Mouse (Mus musculus): ENCODE data around the gene Tango6. TPM values are rescaled to one million over a fixed set of nuclear protein-coding genes. Genes with fewer than 3 reads are reported as not detected.

The Tango6 gene
- total and polyA plus RNA-seq, 3 experiments: 2.9 to 6.4 (median 4.5) TPM

- TF ChIP-seq MAZ (IDR thresholded peaks at IDR 0.05; ENCODE audit: low read depth, low read length) (no peak), POLR2A (IDR thresholded peaks at IDR 0.05; ENCODE audit: low read depth, low read length) (no peak), TBP (conservative IDR thresholded peaks at IDR 0.05; ENCODE audit: low read depth, low read length) (no peak), HCFC1 (IDR thresholded peaks at IDR 0.05; ENCODE audit: low read depth, low read length) (no peak), TCF12 (IDR thresholded peaks at IDR 0.05; ENCODE audit: low read depth, low read length) (no peak), CTCF (conservative IDR thresholded peaks at IDR 0.05 in 1 of 2, IDR thresholded peaks at IDR 0.05 in 1 of 2; ENCODE audit: low read depth in 2 of 2, low read length in 2 of 2) (no peak), RAD21 (IDR thresholded peaks at IDR 0.05; ENCODE audit: low read depth, low read length) (no peak), MAX (IDR thresholded peaks at IDR 0.05; ENCODE audit: low read length) (no peak), NRF1 (IDR thresholded peaks at IDR 0.05; ENCODE audit: low read depth, low read length) (no peak), EP300 (IDR thresholded peaks at IDR 0.05; ENCODE audit: low read length) (no peak), JUN (IDR thresholded peaks at IDR 0.05; ENCODE audit: insufficient read depth, low read depth, low read length) (no peak), POLR2AphosphoS2 (IDR thresholded peaks at IDR 0.05; ENCODE audit: low read depth, low read length) (no peak), NELFE (IDR thresholded peaks at IDR 0.05; ENCODE audit: low read depth, low read length) (no peak), MYC (IDR thresholded peaks at IDR 0.05; ENCODE audit: low read depth, low read length) (no peak), UBTF (IDR thresholded peaks at IDR 0.05; ENCODE audit: low read depth, low read length) (no peak), USF1 (IDR thresholded peaks at IDR 0.05; ENCODE audit: low read depth, low read length) (no peak)
- in situ Hi-C loops (cut with MboI; ENCODE audit: low pct_ligation_motif_present, low pct_unique_long_range_greater_than_20kb, low sequenced_read_pairs) (loop anchor here (10.0 kb wide), 1 partner anchor 284 kb away; no protein-coding TSS in a partner anchor), dilution Hi-C loops (cut with MboI; ENCODE audit: extremely low pct_ligation_motif_present, extremely low pct_unique_long_range_greater_than_20kb, low sequenced_read_pairs) (no loop called here)
- H3K27ac ChIP-seq (ENCODE audit: insufficient read depth, low read depth): no peak overlapping the region
- no peaks in the 10 kb centered on the region for H3K79me2 ChIP-seq (replicated peaks; ENCODE audit: control insufficient read depth, extremely low read depth, insufficient read depth, poor library complexity, severe bottlenecking)
- H3K9ac ChIP-seq (ENCODE audit: insufficient read depth, low read depth): no peak overlapping the region
- H3K27me3 ChIP-seq (replicated peaks): no peaks in the 10 kb centered on the region
- no peaks in the 10 kb centered on the region for H3K9me3 ChIP-seq (replicated peaks; ENCODE audit: low read length)
- peaks cover 7 to 56% of the 10 kb centered on the region in 2 experiments for H3K36me3 ChIP-seq (replicated peaks in 1 of 2; ENCODE audit: control insufficient read depth in 1 of 2, insufficient read depth in 1 of 2, low read length in 1 of 2)
- DNase-seq (ENCODE audit: extremely low read depth): no peak
- H3K4me3 ChIP-seq (replicated peaks in 1 of 3; ENCODE audit: low read depth in 2 of 3, low read length in 2 of 3, poor library complexity in 1 of 3): no peak overlapping the region
- no peak overlapping the region for H3K4me2 ChIP-seq (ENCODE audit: insufficient read depth, low read depth, poor library complexity, severe bottlenecking)
- peaks cover 3 to 16% of the 10 kb centered on the region in 2 experiments; a peak in 2 of 4 replicates for H3K4me1 ChIP-seq (ENCODE audit: control insufficient read depth in 1 of 2, insufficient read depth in 2 of 2)
Observed at GRCm38 (mm10) chr8:106720921-106721320, 38.1 kb downstream of the Tango6 start.

- H3K27me3 ChIP-seq (replicated peaks): no peaks in the 10 kb centered on the region
- H3K36me3 ChIP-seq (replicated peaks in 1 of 2; ENCODE audit: control insufficient read depth in 1 of 2, insufficient read depth in 1 of 2, low read length in 1 of 2): peaks cover 7 to 54% of the 10 kb centered on the region in 2 experiments
- TF ChIP-seq MAX (IDR thresholded peaks at IDR 0.05; ENCODE audit: low read length): no peak
- TF ChIP-seq KAT2A (IDR thresholded peaks at IDR 0.05; ENCODE audit: insufficient replicate concordance, low read length): no peak
- TF ChIP-seq ZKSCAN1 (IDR thresholded peaks at IDR 0.05; ENCODE audit: borderline replicate concordance, low read depth, low read length): no peak
- TF ChIP-seq JUN (IDR thresholded peaks at IDR 0.05; ENCODE audit: insufficient read depth, low read depth, low read length): no peak
- no peak for TF ChIP-seq EP300 (IDR thresholded peaks at IDR 0.05; ENCODE audit: low read length)
- no peak for DNase-seq (ENCODE audit: extremely low read depth)
- dilution Hi-C loops (cut with MboI; ENCODE audit: extremely low pct_ligation_motif_present, extremely low pct_unique_long_range_greater_than_20kb, low sequenced_read_pairs) (no loop called here), in situ Hi-C loops (cut with MboI; ENCODE audit: low pct_ligation_motif_present, low pct_unique_long_range_greater_than_20kb, low sequenced_read_pairs) (loop anchor here (10.0 kb wide), 1 partner anchor 282 kb away; no protein-coding TSS in a partner anchor)
- no peak overlapping the region for H3K4me3 ChIP-seq (replicated peaks in 1 of 3; ENCODE audit: low read depth in 2 of 3, low read length in 2 of 3, poor library complexity in 1 of 3)
- peaks cover 5 to 21% of the 10 kb centered on the region in 2 experiments; a peak in 2 of 4 replicates for H3K4me1 ChIP-seq (ENCODE audit: control insufficient read depth in 1 of 2, insufficient read depth in 2 of 2)
- no peak overlapping the region for H3K4me2 ChIP-seq (ENCODE audit: insufficient read depth, low read depth, poor library complexity, severe bottlenecking)
- no peaks in the 10 kb centered on the region for H3K9me3 ChIP-seq (replicated peaks; ENCODE audit: low read length)
- no peaks in the 10 kb centered on the region for H3K79me2 ChIP-seq (replicated peaks; ENCODE audit: control insufficient read depth, extremely low read depth, insufficient read depth, poor library complexity, severe bottlenecking)
- no peak overlapping the region for H3K27ac ChIP-seq (ENCODE audit: insufficient read depth, low read depth)
- H3K9ac ChIP-seq (ENCODE audit: insufficient read depth, low read depth): no peak overlapping the region
Observed at GRCm38 (mm10) chr8:106722453-106722852, 39.6 kb downstream of the Tango6 start.

Measured in CH12.LX (cell line).